Mouse (Mus musculus) adrenal gland, postnatal 25 days (tissue): ENCODE measurements around the gene Kdm6b. TPM values are rescaled to one million over a fixed set of nuclear protein-coding genes. Genes with fewer than 3 reads are reported as not detected.

Experiments used
- DNase-seq: peaks from one replicate; pipeline ENCODE4 v3.0.0; 2021; ENCODE audit warnings: mixed read lengths
- total RNA-seq: library from RNA; stranded (reverse); gene quantifications from 2 replicates; pipeline ENCODE4 v1.2.3, GENCODE M21; 2021

The Kdm6b gene
- total RNA-seq, 1 experiment from 2014 or later, result 45.1 TPM

- DNase-seq, result peak; percentile 85
Measured at GRCm38 (mm10) chr11:69389531-69390399, 23.7 kb downstream of the Kdm6b start.

DNA sequence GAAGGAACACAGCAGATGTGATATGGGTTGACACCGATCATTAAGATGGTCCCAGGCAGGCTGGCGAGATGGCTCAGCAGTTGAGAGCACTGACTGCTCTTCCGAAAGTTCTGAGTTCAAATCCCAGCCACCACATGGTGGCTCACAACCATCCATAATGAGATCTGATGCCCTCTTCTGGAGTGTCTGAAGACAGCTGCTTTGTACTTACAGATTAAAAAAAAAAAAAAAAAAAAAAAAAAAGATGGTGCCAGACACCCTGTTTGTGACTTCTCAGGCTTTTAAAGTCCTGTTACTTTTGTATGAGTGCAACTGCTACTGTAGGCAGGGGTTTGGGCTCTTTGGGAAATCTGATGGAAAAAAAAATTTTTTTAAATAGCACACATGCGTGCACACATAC, 24.8 kb downstream of the Kdm6b start:
- DNase-seq, result no peak

DNA sequence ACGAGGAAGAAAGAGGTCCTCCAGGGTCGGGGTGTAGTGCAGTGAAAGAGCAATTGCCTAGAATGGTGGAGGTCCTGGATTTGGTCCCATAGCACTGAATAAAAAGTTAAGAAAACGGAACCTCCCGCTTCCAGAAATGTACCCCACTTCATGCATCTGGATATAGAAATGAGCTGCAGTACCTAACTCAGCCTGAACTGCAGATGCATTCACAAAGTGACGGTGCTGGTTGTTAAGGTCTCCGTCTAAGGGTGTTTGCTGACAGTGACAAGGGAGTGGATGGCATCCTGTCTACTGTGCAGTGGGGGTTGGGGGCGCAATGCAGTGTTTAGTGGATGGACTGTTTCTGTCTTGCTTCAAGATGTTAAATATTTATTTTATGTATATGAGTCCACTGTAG, 26.7 kb downstream of the Kdm6b start:
- no peak for DNase-seq

DNA sequence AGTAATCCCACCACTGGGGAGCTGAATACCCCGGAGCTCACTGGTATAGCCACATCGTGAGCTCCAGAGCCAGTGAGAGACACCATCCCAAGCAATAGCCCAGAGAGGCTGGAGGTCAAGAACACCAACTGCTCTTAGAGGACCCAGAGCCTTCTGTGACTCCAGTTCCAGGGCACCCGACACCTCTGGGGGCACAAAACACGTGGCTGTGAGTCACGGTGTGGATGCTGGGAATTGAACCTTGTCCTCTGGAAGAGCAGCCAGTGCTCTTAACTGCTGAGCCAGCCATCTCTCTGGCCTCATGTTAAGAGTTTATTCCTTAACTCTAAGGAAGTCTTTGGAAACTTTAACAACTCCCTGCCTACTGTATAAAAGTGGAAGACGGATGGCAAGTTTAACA, 28.5 kb downstream of the Kdm6b start:
- no peak for DNase-seq

GRCm38 (mm10) chr11:69382478-69383105, 30.9 kb downstream of the Kdm6b start:
- DNase-seq, result no peak

- no peak for DNase-seq
Measured at GRCm38 (mm10) chr11:69381356-69381755, 32.1 kb downstream of the Kdm6b start.

DNA sequence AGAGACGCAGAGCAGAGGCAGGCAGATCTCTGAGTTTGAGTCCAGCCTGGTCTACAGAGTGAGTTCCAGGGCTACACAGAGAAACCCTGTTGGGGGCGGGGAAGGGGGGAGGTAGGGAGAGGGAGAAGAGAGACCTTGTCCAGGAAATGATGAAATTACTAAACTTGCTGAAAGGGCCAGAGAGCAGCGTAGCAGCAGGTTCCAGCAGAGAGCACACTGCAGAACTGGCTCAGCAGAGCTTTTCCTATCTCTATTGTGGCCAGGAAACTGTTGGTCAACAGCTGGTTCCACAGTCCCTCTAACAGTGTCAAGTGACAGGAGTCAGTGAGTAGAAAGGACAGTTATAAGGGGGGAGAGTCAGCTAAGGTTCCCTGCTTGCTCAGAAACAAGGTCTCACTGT, 33.9 kb downstream of the Kdm6b start:
- DNase-seq, result no peak

DNA sequence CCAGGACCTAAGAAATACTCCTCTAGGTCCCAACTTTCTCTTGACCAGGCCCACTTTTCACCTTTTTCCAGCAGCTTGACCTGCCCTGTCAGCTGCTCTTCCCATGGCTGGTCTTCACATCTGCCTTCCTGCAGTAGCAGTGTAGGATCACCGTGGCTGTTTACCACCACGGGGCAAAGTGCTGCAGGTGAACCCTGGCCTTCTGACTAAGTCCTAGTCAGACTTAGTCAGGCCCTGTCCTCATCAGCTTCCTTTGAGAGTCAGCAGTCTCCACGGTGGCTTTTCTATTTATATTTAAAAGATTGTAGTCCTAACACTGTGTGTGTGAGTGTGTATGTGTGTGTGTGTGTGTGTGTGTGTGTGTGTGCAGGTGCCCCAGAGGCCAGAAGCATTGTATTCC, 35.7 kb downstream of the Kdm6b start:
- no peak for DNase-seq

- DNase-seq, result no peak
Measured at GRCm38 (mm10) chr11:69375646-69376045, 37.8 kb downstream of the Kdm6b start.

DNA sequence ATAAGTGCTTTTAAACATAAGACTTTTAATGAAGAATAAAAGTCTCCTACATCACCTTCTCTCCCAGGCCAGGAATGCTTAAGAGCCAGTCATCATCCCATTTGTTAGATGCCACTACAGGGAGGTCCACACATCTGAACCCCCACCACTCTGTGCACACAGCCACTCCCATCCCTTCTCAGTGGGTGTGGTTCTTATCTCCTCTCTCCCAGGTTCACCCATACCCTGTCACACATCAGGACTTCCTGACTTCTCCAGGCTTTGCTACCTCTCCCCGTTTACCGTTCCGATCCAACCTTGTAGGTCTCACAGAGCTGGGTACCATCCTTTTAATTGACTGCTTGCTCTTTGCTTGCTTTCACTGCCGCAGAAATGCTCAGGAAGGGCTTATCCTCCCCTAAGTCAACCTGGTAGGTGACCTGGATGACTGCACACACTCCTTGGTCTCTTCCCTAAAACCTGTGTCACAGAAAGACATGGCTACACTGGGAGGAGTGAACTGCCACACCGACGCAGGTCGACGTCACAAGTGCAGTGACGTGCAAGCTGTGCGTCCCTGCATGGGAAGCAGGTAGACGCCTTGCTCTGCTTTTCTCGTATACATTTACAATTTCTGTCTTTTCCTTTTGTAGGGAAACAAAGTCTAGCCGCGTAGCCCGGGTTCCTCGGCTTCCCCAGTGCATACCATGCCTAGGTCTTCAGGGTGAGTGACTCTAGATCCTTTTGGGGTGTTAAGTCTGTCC, 40.1 kb downstream of the Kdm6b start:
- DNase-seq, result no peak

- DNase-seq, result no peak
Measured at GRCm38 (mm10) chr11:69372780-69373170, 40.7 kb downstream of the Kdm6b start.

- DNase-seq, result no peak
Measured at GRCm38 (mm10) chr11:69372056-69372779, 41.3 kb downstream of the Kdm6b start.

DNA sequence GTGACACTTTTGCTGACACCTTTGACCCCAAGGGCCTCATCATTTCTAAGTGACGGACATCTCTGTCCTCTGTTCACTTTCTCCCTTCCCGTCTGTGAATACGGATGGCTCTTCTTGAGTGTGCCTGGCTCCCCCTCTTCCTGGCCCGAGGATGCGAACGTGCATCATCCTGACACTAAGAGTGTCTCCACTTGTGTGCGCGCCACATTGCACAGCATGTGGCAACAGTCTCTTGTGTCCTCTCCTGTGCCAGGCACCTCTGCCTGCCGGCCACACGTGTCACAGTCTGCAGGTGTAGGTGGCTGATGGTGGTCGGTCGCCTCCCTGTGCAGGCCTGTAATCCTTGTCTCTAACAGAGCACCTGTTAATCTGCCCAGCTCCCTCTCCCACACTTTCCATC, 41.9 kb downstream of the Kdm6b start:
- DNase-seq, result no peak

DNA sequence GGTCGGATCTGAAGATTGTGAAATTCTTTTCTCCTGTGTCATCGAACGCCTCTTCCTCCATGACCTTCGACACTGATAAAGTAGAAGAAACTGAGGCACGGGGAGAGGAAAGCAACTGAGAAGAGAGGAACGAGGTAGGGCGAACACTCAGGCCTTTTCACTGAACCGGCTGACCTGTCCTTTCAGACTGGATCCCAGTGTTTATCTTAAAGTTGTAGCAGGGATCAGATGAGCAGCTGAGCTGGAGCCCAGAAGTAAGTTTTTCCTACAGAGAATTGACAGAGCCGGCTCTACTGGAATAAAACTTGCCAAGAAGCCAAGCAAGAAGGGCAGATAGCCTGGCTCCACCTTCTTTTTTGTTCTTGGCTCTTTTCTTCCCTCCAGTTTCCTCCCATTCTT, 42.7 kb downstream of the Kdm6b start:
- no peak for DNase-seq

DNA sequence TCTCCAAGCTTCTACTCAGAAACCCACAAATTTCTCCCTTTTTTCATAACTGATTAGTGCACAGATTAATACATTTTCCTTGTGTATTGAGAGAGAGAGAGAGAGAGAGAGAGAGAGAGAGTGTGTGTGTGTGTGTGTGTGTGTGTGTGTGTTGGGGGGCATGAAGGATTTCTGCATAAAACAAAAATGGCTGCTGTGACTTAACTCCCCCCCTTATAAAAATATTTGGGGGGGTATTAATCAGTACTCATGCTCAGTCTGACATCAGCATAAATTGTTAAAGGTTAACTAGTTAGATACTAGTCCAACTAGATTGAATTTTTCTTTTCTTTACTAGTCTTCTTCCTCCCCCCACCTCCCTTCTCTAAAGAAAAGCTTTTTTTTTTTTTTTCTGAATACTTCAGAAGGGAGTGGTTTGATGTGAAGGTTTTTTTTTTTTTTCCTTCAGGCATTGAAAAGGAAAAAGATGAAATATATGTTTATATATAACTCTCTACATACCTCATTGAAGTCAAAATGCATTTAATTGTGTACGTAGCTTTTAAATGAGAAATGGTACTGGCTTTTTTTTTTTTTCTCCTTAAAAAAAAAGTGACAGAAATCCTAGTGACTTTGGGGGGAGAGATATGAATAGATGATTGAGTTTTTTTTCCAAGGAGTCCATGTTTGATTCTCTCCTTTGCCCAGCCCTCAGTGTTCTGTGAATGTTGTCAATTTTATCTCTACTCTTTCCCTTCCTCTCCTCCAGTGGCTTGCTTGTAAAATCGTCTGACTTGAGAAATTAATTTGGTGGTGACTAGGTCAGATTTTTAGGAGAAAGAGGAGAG, 43.3 kb downstream of the Kdm6b start:
- no peak for DNase-seq

DNA sequence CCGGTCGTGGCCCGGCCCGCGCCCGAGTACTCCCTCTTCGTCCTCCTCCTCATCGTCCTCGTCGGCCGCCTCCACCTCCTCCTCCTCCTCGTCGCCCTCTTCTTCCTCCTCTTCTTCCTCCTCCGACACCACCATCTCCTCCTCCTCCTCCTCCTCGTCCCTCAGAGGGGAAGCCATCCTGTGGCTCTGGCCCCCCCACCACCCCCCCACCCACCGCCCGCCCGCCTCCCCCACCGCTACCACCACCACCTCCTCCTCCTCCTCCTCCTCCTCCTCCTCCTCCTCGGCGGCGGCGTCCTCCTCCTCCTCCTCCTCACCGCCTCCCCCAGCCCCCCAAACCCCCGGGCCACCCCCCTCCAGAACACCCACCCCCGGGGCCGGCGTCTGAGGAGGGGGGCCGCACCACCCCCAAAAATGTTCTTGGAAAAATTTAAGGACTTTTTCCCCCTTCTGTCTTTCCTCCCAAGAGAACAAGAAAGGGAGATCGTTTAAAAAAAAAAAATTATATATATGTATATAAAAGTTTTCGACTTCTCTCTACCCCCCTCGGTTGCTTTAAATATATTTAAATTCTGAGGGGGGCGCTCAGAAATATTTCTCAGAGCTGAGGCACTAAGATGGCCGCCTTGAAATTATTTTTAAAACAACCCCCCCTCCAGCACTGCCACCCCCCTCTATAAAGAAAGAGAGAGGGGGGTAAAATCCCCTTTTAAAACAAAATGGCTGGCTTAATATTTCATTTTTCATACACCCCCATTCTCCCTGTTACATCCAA, 44.1 kb downstream of the Kdm6b start, which contains the start of gene Chd3:
TSS of gene Chd3 (minus strand) at position 192 of the 775 bp plus-strand sequence.
- no peak for DNase-seq

DNA sequence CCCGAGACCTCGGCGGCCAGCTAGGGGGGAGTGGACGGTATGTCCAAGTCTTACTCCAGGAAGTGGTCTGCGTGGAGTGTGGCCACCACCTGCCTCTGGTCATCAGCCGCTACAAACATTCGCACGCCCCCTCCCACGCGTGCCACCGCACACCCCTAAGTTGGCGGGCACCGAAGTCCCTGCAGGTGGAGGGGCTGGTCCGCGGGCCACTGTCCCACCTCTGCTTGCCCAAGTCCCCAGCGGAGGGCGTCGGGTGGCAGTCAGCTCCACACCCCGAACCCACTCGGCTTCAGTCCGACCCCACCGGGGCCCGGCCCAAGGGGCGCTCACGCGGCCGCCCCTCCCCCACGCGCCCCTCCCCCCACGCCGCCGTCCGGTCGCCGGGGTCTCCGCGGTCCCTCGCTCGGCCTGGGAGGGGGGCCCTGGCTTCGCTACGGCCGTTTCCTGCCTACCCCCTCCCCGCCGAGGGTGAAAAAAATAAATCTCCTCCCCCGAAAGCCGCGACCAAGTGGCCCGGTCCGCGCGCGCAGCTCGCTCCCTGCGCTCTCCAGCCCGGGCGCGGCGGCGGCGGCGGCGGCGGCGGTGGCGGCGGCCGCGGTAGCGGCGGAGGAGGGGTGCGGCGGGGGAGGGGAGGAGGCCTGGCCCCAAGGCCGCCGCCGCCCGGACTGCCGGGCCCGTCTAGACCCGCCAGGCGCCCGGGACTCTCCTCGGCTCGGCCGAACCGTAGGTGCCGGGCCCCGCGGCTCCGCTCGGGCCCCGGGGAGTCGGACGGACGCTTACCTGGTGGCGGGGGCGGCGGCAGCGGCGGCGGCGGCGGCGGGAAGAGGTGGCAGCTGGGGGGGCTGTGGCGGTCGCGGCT, 44.9 kb downstream of the Kdm6b start:
- peak; percentile 59 for DNase-seq

GRCm38 (mm10) chr11:69367616-69368355, 45.7 kb downstream of the Kdm6b start:
- no peak for DNase-seq
